Mouse (Mus musculus): ENCODE measurements around the gene Myrfl. TPM values are rescaled to one million over a fixed set of nuclear protein-coding genes. Genes with fewer than 3 reads are reported as not detected.

Gene Myrfl
- polyA plus RNA-seq, 1 experiment from 2014 or later = 0.97 TPM

DNA sequence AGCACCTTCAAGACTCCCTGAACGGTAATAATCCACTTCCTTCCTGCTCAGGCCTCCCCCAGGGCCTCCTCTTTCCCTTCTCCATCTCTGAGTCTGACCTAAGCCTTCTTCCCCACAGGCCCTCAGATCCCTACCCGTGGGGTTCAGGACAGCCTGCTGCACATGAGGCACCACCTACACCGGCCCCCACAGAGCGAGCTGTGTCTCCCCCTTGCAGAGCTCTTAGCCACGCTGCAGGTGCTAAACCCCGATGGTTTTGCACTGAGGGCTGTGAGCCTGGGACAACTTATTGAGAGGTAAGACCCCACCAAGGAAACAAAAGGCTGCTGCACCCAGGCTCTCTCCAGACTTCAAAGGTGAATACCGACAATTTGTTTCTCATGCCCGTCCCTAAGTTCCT is 19.9 kb upstream of the Myrfl start:
- Histone ChIP-seq H3K27me3 (ENCODE audit: control insufficient read depth, insufficient read depth, low read length) (no peaks in the 10 kb centered on the region), H3K4me2 (ENCODE audit: low read depth, low read length) (no peak overlapping the region), H3K27ac (ENCODE audit: low read length) (no peak overlapping the region), H3K36me3 (ENCODE audit: control insufficient read depth, insufficient read depth, low read length) (0 out of 2 replicates have a peak, but pooled peaks cover 3% of the 10 kb centered on the region), H3K4me3 (replicated peaks; ENCODE audit: low read length) (no peak overlapping the region), H3K9ac (ENCODE audit: low read length) (no peak overlapping the region), H3K9me3 (replicated peaks; ENCODE audit: control insufficient read depth, low read length) (no peaks in the 10 kb centered on the region), H3K4me1 (ENCODE audit: control insufficient read depth, insufficient read depth, low read length) (0 out of 2 replicates have a peak, but pooled peaks cover 8% of the 10 kb centered on the region)
- no peak for ATAC-seq (ENCODE audit: insufficient read depth, low FRiP score)
- 80% methylated on average over 8 of the region's 8 CpGs for WGBS

GRCm38 (mm10) chr10:116915286-116915685 is 18.6 kb upstream of the Myrfl start:
- Histone ChIP-seq H3K4me3 (replicated peaks; ENCODE audit: low read length) (no peak overlapping the region), H3K36me3 (ENCODE audit: control insufficient read depth, insufficient read depth, low read length) (0 out of 2 replicates have a peak, but pooled peaks cover 3% of the 10 kb centered on the region), H3K27ac (ENCODE audit: low read length) (no peak overlapping the region), H3K9ac (ENCODE audit: low read length) (no peak overlapping the region), H3K27me3 (ENCODE audit: control insufficient read depth, insufficient read depth, low read length) (no peaks in the 10 kb centered on the region), H3K4me1 (ENCODE audit: control insufficient read depth, insufficient read depth, low read length) (0 out of 2 replicates have a peak, but pooled peaks cover 8% of the 10 kb centered on the region), H3K9me3 (replicated peaks; ENCODE audit: control insufficient read depth, low read length) (no peaks in the 10 kb centered on the region), H3K4me2 (ENCODE audit: low read depth, low read length) (no peak overlapping the region)
- ATAC-seq (ENCODE audit: insufficient read depth, low FRiP score) = no peak
- WGBS = 94% methylated on average over 8 of the region's 8 CpGs

- H3K9ac ChIP-seq (ENCODE audit: low read length) = no peak overlapping the region
- WGBS = 76% methylated on average over 9 of the region's 9 CpGs
- peak; percentile 63; the same call in 1 of the 2 replicates for ATAC-seq (ENCODE audit: insufficient read depth, low FRiP score)
Measured at GRCm38 (mm10) chr10:116914586-116914985, 17.9 kb upstream of the Myrfl start.

DNA sequence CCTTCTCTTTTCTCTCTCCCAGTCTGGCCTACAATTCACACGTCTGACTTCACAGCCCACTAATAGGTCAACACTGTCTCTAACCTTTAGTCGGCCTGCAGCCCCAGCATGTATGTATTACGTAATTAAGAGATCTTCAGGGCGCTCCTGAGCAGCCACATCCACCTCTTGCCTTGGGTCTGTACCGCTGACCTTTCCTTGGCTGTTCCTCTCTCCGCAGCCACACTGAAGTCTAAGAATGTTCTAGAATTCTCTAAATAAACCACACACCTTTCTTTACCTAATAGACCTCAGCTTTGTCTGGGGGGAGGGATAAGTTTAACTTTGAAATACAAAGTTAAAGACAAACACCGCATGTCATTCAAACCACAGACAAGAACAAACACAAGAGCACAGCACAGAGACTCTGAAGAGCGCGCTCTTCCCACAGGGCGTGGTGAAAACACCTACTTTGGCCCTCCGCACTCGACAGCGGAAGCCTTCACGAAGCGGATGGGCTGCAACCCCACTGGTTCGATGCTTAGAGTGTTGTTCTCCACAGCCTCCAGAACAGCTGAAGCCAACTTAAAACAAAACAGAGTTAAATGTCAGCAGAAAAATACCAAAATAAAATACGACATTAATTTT is 17.0 kb upstream of the Myrfl start:
- H3K9me3 ChIP-seq (replicated peaks; ENCODE audit: control insufficient read depth, low read length) = no peaks in the 10 kb centered on the region
- H3K4me2 ChIP-seq (ENCODE audit: low read depth, low read length) = no peak overlapping the region
- no peak overlapping the region for H3K9ac ChIP-seq (ENCODE audit: low read length)
- 0 out of 2 replicates have a peak, but pooled peaks cover 8% of the 10 kb centered on the region for H3K4me1 ChIP-seq (ENCODE audit: control insufficient read depth, insufficient read depth, low read length)
- H3K27ac ChIP-seq (ENCODE audit: low read length) = no peak overlapping the region; the same call in 1 of the 2 replicates
- 68% methylated on average over 17 of the region's 17 CpGs for WGBS
- ATAC-seq (ENCODE audit: insufficient read depth, low FRiP score) = peak; percentile 48; the same call in 1 of the 2 replicates
- H3K27me3 ChIP-seq (ENCODE audit: control insufficient read depth, insufficient read depth, low read length) = no peaks in the 10 kb centered on the region
- H3K4me3 ChIP-seq (replicated peaks; ENCODE audit: low read length) = no peak overlapping the region
- peaks cover 3% of the 10 kb centered on the region; the same call in 1 of the 2 replicates for H3K36me3 ChIP-seq (ENCODE audit: control insufficient read depth, insufficient read depth, low read length)

More at GRCm38 (mm10) chr10:116914586-116914985, 17.9 kb upstream of the Myrfl start:
- no peak overlapping the region for H3K4me2 ChIP-seq (ENCODE audit: low read depth, low read length)
- no peak overlapping the region for H3K4me3 ChIP-seq (replicated peaks; ENCODE audit: low read length)
- peaks cover 3% of the 10 kb centered on the region; the same call in 1 of the 2 replicates for H3K36me3 ChIP-seq (ENCODE audit: control insufficient read depth, insufficient read depth, low read length)
- no peak overlapping the region for H3K27ac ChIP-seq (ENCODE audit: low read length)
- H3K9me3 ChIP-seq (replicated peaks; ENCODE audit: control insufficient read depth, low read length) = no peaks in the 10 kb centered on the region
- H3K27me3 ChIP-seq (ENCODE audit: control insufficient read depth, insufficient read depth, low read length) = no peaks in the 10 kb centered on the region
- 0 out of 2 replicates have a peak, but pooled peaks cover 8% of the 10 kb centered on the region for H3K4me1 ChIP-seq (ENCODE audit: control insufficient read depth, insufficient read depth, low read length)

DNA sequence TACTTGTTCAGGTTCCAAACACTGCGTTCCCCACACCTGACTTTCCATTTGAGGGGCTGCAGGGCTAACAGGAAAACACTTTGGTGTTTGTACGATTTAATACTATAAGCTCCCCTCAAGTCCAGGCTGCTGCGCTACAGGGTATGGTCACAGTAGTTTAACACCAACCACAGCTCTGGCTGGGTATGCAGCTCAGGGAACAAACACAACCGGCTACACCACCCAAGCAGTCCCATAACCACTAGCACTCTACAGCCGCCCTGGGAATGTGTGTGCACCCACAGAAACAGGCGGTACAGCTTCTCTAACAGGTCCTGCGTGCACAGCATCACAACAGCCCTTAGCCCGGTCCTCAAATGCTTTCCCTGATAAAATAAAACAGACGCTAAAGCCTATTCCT is 16.1 kb upstream of the Myrfl start:
- Histone ChIP-seq H3K36me3 (ENCODE audit: control insufficient read depth, insufficient read depth, low read length) (peaks cover 3% of the 10 kb centered on the region; the same call in 1 of the 2 replicates), H3K9me3 (replicated peaks; ENCODE audit: control insufficient read depth, low read length) (no peaks in the 10 kb centered on the region), H3K4me2 (ENCODE audit: low read depth, low read length) (no peak overlapping the region), H3K4me1 (ENCODE audit: control insufficient read depth, insufficient read depth, low read length) (0 out of 2 replicates have a peak, but pooled peaks cover 8% of the 10 kb centered on the region), H3K27ac (ENCODE audit: low read length) (peak overlapping the region; percentile 53), H3K9ac (ENCODE audit: low read length) (no peak overlapping the region), H3K4me3 (replicated peaks; ENCODE audit: low read length) (no peak overlapping the region), H3K27me3 (ENCODE audit: control insufficient read depth, insufficient read depth, low read length) (no peaks in the 10 kb centered on the region)
- WGBS = 79% methylated on average over 9 of the region's 9 CpGs
- ATAC-seq (ENCODE audit: insufficient read depth, low FRiP score) = 0 out of 2 replicates have a peak, but pooled peaks have one; percentile 35

DNA sequence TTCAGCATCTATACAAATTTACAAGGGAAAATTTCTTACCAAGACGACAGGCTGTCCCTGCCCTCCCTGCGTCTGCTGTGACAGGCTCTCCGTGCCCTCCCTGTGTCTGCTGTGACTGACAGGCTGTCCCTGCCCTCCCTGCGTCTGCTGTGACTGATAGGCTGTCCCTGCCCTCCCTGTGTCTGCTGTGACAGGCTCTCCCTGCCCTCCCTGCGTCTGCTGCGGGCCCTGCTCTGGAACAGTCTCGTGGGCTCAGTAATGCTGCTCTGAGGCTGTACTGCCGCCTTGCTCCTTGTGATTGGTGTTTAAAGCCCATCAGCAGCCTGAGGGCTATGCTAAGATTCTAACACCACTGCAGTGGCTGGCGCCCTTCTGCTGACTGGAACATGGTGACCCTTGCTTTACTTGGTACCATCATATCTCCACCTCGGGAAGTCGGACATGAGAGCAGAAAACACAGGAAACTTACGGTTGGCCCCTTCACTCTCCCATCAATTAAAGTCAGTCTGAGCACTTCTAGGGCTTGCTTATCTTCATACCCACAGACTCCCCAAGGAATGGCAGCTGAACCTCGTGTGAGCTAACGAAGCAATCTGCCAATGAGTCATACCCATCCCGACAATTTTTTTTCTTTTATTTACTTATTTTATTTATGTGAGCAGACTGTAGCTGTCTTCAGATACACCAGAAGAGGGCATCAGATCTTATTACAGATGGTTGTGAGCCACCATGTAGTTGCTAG is 12.4 kb upstream of the Myrfl start:
- Histone ChIP-seq H3K36me3 (ENCODE audit: control insufficient read depth, insufficient read depth, low read length) (no peaks in the 10 kb centered on the region; the same call in 1 of the 2 replicates), H3K4me3 (replicated peaks; ENCODE audit: low read length) (no peak overlapping the region), H3K27ac (ENCODE audit: low read length) (no peak overlapping the region), H3K4me2 (ENCODE audit: low read depth, low read length) (no peak overlapping the region), H3K9ac (ENCODE audit: low read length) (no peak overlapping the region), H3K9me3 (replicated peaks; ENCODE audit: control insufficient read depth, low read length) (no peaks in the 10 kb centered on the region), H3K27me3 (ENCODE audit: control insufficient read depth, insufficient read depth, low read length) (no peaks in the 10 kb centered on the region), H3K4me1 (ENCODE audit: control insufficient read depth, insufficient read depth, low read length) (0 out of 2 replicates have a peak, but pooled peaks cover 8% of the 10 kb centered on the region)
- WGBS = 71% methylated on average over 15 of the region's 15 CpGs
- ATAC-seq (ENCODE audit: insufficient read depth, low FRiP score) = no peak

DNA sequence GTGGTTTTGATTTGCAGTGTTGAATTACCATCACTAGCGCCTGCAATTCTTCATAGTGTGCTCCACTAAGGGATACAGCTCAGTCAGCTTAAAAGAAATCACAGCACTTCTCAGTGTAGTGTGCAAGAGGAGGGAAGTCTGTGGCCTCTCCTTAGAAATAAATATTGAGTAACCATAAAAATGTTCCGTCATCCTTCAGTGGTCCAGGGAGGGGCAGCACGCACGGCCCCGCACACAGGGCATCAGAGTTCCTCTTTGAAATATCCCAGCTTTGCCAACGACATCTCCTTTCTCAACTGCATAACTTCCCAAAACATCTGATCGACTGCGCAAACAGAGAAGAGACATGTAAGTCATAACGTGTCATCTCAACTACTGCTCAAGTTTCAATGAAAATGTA is 10.1 kb upstream of the Myrfl start:
- no peaks in the 10 kb centered on the region for H3K4me1 ChIP-seq (ENCODE audit: control insufficient read depth, insufficient read depth, low read length)
- no peaks in the 10 kb centered on the region; the same call in 1 of the 2 replicates for H3K36me3 ChIP-seq (ENCODE audit: control insufficient read depth, insufficient read depth, low read length)
- no peak for ATAC-seq (ENCODE audit: insufficient read depth, low FRiP score)
- H3K27me3 ChIP-seq (ENCODE audit: control insufficient read depth, insufficient read depth, low read length) = no peaks in the 10 kb centered on the region
- 87% methylated on average over 9 of the region's 9 CpGs for WGBS
- H3K27ac ChIP-seq (ENCODE audit: low read length) = no peak overlapping the region
- no peak overlapping the region for H3K9ac ChIP-seq (ENCODE audit: low read length)
- H3K4me3 ChIP-seq (replicated peaks; ENCODE audit: low read length) = no peak overlapping the region
- H3K9me3 ChIP-seq (replicated peaks; ENCODE audit: control insufficient read depth, low read length) = no peaks in the 10 kb centered on the region
- no peak overlapping the region for H3K4me2 ChIP-seq (ENCODE audit: low read depth, low read length)

GRCm38 (mm10) chr10:116904503-116904908 is 7.8 kb upstream of the Myrfl start:
- H3K27me3 ChIP-seq (ENCODE audit: control insufficient read depth, insufficient read depth, low read length) = no peaks in the 10 kb centered on the region
- no peak for ATAC-seq (ENCODE audit: insufficient read depth, low FRiP score)
- no peak overlapping the region for H3K4me3 ChIP-seq (replicated peaks; ENCODE audit: low read length)
- no peak overlapping the region for H3K4me2 ChIP-seq (ENCODE audit: low read depth, low read length)
- 83% methylated on average over 10 of the region's 10 CpGs for WGBS
- no peak overlapping the region for H3K9ac ChIP-seq (ENCODE audit: low read length)
- no peak overlapping the region for H3K27ac ChIP-seq (ENCODE audit: low read length)
- no peaks in the 10 kb centered on the region for H3K4me1 ChIP-seq (ENCODE audit: control insufficient read depth, insufficient read depth, low read length)
- H3K36me3 ChIP-seq (ENCODE audit: control insufficient read depth, insufficient read depth, low read length) = no peaks in the 10 kb centered on the region; the same call in 1 of the 2 replicates
- no peaks in the 10 kb centered on the region for H3K9me3 ChIP-seq (replicated peaks; ENCODE audit: control insufficient read depth, low read length)

Measured in stomach, embryonic 16.5 days (tissue).